Mouse (Mus musculus) right cerebral cortex, adult 18-20 months (tissue): ENCODE measurements at regions not wholly inside any gene's neighbourhood (a gene's known extent, or its start where the extent isn't known, plus 50 kb on each side); places are given as distances from the start of the nearest gene placed in this dataset.

ENCODE experiments used
- DNase-seq: peaks from one replicate; pipeline ENCODE4 v3.0.0; 2022; ENCODE audit warnings: mixed read lengths

DNA sequence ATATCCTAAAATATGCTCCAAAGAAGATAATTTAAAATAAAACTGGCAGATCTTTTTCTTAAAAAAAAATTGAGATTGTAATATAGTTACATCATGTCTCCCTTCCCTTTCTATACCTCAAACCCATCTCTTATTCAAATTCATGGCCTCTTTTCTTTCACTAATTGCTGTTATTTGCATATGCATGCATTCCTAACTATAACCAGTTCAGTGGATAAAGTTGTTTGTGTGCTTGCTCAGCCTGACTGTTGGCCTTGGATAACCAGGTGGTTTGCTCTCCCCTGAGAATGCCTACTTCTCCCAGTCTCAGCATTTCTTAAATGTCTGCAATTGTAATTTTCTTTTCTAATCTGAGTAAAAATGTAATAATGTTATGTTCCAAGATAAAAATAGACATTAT lies 2154.8 kb downstream of the 4930444P10Rik start:
- no peak for DNase-seq

DNA sequence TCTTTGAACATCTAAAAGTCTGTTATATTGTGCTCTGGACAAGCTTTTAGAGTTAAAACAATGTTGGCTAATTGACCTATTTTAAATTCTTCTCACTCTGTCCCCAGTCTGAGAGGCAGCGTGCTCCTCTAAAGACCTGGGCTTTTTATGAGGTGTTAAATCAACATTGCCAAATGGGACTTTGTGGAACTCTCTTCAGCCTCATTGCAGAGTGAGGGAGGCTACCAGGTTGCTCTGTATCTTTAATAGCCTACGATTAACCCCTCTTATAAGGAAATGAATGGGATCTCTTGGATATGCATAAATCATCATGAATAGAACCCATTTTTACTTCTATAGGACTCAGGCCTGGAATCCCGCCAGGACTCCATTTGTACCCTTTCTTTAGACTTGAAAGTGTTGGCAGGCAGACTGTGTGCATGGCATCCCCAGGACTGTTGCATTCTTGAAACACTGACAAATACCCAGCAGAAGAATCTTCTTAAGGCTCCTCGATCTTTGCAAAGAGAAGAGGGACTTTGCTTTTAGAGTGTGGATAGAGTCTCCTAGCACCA lies 2157.1 kb downstream of the 4930444P10Rik start:
- no peak for DNase-seq

DNA sequence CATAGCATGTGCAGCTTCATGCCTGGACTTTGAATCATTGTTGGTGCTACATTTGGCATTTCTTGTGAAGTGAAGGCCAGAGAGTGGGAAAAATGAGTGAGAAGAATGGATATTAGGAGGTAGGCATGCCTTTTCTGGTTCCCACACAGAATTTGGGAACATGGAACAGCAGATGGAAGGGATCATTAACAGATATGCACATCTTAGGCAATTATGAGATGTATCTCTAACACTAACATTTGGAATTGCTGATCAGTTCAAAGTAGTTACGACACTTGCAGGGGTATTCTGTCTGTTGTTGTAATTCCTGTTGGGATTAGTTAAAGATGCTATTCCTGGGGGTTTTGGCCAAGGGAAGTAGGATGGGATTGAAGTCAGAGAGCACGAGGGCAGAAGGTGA lies 2164.4 kb downstream of the 4930444P10Rik start:
- no peak for DNase-seq

DNA sequence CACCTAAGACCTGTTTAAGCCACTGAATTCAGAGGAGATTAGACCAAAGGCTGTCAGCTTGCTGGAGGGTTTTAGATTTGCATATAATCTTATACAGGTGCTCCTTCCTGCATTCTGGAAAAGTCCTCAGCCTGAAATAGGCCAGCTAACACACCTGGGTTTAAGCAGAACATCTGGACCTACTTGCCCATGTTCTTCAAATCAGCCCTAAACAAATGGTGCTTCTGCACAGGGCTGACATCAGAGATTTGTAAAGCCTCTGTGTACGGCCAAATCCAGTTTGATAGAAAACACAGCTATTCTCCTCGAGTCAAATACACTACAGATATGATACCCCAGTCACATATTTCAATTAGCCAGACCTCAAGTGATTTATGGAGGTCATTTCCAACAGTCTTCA lies 2165.2 kb downstream of the 4930444P10Rik start:
- DNase-seq = no peak

DNA sequence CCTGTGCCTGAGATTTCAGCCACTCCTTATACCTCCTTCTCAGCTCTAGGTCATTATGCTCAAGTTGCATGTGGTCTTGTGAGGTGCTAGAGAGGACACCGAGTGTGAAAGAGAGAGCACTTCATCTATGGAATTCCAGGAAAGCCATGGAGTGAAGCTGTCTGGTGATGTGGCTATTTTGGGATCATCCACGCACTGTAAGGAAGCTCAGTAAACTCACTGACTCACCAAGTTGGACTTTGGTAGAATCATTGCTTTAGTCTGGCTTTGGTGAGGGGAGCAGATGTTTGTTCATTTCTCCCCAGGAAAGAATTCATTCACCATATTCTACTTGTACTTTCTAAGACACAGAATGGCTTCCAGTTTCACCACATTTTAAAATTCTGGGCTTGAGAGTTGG lies 2167.1 kb downstream of the 4930444P10Rik start:
- no peak for DNase-seq

DNA sequence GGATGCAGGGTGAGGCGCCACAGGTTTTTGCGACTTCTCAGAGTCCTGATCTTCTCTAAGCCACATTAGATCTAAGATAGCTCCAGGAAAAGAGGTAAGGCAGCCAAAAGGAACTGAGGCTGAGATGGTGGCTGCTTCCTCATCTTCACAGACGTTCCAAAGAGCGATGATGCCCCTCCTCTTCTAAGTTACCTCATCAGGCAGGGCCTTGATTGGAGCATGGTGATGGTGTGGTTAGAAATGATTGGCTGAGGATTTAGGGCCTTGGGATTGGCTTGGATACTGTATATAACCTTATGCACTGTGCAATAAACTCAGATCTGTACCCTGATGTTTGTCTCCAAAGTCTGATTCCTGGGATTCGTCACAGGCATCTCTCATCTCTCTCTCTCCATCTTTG lies 2177.9 kb downstream of the 4930444P10Rik start:
- no peak for DNase-seq

DNA sequence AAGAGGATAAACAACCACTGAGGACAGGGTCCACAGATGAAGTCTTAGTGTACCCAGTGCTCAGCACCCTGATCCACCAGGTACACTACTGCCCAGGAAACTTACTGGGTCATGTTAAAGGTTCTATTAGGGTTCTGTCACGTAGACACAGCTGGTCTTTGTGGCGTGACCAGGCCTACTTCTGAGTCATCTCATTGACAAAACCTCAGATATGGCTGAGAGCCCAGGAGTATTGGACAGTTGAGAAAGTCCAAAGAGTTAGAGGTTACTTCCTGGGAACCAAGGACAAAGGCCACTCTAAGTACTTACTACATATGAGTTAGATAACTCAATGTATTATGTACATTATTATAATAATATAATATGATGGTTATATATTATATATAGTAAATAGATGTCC lies 2214.0 kb downstream of the 4930444P10Rik start:
- DNase-seq = no peak

DNA sequence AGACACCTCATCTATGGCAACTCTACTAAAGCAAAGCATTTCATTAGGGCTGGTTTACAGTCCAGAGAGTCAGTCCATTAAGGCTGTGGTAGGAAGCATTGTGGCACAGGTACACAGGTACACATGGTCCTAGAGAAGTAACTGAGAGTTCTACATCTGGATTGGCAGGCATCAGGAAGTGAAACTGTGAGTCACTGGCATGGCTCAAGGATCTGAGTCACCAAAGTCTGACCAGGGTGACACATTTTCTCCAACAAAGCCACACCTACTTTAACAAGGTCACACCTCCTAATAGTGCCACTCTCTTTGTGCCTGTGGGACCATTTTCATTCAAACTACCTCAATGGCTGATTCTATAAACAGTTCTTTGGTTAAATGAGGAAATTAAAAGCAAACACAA lies 2219.2 kb downstream of the 4930444P10Rik start:
- no peak for DNase-seq

DNA sequence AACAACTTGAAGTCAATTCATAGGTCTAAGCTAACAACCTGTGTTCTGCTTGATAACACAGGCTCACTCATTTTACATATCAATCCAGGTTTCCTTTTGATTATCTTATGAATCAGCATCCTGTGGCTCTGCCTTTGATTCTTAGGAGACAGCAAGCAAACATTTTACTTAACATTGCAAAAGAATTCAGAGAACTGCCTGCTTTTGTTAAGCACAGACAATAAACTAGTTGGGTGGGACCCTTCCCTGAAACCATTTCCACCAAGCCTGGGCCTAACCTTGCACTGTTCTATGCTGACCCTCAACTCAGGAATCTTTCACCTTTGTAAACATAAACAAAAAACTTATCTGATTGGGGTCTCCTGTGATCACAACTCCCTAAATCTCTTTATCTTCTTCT lies 2220.6 kb downstream of the 4930444P10Rik start:
- no peak for DNase-seq

DNA sequence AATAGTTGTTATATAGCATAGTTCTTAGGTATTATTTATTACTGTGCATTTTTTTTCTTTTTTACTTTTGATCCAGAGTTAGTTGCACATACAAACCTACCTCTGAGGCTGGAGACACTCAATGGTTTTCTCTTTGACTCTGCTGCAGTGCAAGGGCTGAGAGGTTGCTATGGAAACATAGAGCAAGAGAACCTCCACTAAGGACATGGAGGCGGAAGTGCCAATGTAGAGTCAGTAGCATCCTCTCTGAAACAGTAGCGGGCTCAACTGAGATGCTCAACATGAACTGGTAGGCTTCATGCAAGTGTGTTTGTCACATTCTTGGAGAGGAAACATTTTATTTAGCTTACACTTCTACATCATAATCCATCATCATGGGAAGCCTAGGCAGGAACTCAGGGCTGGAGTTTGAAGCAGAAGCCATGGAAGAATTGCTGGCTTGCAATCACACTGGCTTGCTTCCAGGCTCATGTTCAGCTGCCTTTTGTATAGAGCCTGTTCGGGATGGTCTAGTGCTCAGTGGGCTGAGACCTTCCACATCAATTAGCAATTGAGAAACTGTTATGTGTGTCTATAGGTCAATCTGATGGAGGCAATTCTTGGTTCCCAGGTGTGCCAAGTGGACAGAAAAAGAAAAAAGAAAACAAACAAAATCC lies 2222.4 kb downstream of the 4930444P10Rik start:
- DNase-seq = peak; percentile 63

DNA sequence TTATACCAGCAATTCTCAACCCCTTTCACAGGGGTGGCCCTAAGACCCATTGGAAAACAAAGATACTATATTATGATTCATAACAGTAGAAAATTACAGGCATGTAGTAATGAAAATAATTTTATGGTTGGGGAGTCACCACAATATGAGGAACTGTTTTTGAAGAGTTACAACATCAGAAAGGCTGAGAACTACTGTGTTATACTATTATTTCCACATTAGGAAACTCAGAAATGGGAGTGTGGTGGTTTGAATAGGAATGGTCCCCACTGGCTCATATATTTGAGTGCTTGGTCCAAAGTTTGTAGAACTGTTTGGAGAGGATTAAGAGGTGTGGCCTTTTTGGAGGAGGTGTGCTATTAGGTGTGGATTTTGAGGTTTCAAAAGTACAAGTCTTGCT lies 2227.4 kb downstream of the 4930444P10Rik start:
- DNase-seq = no peak

DNA sequence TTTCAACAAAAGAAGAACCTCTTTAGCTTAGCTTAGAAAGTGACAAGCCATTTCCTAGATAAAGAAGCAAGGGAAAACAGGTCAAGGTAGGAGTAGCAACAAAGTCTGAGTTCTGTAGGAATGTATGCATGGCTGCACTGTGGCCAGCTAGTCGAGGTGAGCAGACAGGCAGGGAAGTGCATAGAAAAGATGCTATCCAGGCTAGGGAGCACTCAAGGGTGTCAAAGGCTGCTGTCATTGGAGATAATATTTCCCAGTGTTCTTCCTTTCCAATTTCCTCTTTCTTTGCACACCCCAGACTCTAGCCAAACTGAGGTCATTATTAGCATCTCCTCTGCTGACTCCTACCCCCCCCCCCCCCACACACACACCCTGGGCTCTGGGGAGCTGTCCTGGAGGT lies 2229.4 kb downstream of the 4930444P10Rik start:
- DNase-seq = no peak

DNA sequence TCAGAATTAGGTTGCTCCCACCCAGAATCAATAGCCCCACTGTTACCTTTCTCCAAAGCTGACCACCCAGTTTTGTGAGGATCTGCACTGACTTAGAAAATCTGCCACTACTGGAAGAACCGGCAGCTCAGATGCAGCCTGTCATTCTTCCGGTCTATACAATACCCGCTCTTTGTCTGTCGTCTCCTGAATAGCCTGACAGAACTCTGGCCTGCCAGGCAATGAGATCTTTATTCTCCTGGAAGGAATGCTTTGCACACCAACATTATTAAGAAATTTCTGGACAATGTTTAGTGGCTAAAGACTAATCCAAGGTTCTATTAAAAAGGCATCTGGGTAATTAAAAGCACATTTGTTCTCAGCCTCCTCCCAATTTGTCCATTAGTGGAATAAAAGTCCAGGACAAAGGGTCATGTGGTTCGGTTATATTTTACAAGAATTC lies 2232.0 kb downstream of the 4930444P10Rik start:
- no peak for DNase-seq

DNA sequence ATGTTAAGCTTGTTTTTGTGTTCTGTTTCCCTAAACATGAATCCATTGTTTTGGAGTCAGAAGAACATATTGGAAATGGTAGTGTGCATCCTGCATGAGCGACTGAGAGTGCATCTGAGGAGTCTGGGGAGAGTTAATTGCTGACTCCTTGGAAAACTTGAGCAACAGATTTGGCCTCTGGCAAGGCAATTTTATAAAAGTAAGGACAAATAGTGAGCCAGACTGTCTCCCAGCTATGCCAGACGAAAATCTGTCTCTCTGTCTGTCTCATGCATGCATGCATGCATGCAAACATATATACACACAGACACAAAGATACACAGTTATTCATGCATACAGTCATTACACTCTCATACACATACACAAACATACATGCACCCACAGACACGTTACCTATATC lies 2232.7 kb downstream of the 4930444P10Rik start:
- no peak for DNase-seq

DNA sequence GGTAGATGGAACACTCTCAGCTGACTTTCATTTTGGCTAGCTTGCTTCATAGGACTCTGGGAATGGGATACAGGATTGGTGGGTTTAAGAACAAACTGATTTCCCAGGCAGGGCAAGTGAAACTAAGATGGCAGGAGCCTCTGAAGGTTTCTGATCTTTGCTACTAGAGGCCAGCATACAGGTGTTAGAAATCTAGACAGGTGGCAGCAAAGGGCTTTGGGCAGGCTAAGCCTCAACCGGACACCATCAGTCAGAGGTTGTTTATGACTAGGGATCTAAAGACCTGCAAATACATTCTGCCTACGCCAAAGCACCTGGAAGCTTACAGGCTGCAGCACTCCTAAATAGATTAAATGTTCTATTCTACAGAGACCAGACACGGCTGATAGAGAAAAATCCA lies 2233.4 kb downstream of the 4930444P10Rik start:
- no peak for DNase-seq

DNA sequence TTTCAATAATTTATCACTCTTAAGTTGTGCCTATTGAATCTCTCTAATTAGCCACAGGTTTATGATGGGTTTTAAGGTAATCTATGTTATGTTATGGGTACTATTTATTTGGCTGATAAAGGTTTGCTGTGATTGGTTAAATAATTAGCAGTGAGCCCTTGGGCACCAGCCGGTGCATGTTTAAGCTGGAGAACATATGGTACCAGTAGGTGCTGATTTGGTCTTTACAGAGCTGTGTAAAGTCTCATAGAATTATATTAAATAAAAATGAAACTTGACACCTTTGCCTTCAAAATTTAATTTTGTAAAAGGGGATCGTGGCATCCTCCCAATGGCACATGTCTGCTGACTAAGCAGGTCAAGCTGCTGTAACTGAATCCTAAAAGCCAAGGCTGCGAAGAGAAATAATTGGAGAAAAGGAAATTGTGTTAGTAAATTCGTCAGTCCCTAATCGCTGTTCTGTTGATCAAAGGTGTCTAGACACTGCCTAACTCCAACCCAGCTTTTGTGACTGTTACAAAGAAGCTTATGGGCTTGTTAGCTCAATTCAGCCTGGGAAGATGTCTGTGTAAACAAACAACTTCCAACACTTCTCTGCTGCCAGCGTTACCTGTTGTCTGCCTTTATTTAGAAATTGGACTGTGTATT lies 2234.6 kb downstream of the 4930444P10Rik start:
- no peak for DNase-seq

DNA sequence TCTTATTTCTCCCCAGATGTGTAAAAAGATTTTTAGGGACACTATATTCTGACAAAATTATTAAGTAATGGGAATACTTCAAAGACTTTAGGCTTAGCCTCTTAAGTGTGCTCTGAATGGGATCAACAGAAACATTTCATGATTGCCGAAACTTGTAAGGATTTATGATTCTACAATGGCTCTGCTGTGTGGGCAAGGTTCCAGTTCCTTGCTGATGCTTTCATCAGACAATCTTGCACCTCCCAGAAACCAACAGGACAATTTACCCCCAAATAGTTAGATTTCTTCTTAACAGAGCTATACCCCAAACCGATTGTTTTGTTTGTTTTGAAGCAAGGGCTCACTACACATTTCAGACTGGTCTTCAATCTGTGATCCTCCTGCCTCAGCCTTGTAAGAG lies 2236.1 kb downstream of the 4930444P10Rik start:
- no peak for DNase-seq

DNA sequence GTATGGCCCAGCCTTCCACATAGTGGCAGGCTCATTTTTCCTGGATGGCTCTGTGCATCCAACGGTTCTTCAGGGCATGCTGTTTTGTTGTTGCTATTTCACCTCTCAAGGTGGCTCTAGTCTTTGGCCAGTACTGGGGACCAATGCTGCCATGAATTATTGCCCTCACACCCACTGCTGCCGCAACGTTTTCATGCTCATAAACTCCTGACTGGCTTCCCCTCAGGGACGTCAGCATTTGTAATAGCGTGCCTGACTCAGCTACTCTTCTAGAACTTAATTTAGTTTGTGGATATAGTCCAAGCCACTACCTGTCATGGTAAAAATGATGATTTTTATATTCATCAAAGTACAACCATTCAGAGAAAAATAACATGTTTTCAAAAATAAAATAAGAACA lies 2242.0 kb downstream of the 4930444P10Rik start:
- DNase-seq = no peak

DNA sequence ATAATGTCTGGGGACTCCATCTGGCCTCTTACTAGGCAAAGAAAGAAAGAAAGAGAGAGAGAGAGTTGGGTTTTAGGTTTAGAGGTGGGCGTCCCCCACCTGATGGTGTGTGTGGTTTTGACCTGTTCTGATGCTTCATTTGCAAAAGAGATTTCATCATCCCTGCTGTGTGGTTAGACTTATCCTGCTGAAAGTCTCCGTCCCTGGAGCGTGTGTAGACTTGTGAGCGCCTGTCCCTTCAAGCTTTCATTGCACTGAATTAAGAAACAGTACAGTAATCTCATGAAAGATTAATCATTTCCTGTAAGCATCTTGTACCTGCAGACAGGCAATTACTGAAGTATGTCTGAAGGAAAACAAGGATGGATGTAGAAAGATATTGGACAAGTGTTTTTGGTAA lies 2244.1 kb downstream of the 4930444P10Rik start:
- DNase-seq = no peak

DNA sequence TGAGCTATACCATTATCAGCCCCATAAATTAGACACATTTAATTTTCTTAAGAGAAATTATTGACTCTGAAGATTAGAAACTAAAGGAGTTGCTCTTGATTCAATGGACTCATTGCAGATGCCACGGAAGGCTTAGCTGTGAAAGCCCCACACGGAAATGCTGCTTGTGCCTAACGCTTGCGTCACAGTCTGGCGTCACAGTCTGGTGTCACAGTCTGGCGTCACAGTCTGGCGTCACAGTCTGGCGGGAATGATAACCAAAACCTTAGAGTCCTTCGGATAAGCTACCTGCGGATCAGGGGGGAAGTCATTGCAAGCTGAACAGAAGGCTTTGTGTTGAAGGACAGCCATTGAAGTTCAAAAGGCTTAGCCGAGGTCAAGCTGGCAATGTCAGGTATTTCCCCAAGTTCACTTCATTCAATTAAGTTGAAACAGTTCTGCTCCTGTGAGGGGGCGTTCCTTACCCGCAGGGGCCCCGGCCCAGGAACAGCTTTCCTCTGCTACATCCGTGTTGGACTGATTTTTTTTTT lies 2246.7 kb downstream of the 4930444P10Rik start:
- no peak for DNase-seq

DNA sequence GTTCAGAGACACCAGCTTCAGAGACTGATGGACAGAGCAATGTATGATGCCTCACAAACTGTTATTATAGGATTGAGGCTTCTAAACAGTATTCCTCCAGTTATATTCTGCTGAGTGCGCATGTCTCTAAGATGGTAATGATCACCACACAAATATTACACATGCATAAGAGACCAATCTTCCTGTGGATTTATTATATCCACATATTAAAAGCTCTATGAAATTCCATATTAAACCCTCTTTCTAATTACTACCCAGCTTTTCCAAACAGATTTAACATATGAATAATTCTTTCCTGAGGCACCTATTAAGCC lies 2252.9 kb downstream of the 4930444P10Rik start:
- DNase-seq = no peak

DNA sequence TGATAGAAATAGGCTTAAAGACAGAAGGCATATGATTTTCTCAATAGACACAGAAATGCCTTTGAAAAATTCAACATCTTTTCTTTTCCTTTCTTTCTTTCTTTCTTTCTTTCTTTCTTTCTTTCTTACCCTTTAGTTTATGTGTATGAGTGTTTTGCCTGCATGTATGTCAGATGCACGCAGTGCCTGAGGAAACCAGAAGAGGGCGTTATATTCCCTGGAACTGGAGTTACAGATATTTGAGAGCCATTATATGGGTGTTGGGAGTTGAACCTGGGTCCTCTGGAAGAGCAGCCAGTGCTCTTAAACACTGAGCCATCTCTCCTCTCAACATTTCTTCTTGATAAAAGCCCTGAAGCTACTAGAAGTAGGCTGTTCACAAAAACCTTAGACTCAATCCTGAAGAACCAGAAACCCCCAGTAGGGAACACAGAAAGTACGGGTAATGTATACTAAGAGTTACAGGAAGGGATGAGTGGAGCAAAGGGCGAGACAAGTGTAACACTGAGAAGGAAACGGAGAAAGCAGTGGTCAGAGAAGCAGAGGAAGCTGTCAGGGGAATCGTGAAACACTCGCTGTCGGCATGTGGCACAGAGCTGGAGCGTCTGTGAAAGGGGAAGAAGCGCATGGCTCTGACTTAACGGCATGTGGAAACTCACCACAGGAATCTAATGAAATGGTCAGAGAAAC lies 2253.4 kb downstream of the 4930444P10Rik start:
- no peak for DNase-seq

DNA sequence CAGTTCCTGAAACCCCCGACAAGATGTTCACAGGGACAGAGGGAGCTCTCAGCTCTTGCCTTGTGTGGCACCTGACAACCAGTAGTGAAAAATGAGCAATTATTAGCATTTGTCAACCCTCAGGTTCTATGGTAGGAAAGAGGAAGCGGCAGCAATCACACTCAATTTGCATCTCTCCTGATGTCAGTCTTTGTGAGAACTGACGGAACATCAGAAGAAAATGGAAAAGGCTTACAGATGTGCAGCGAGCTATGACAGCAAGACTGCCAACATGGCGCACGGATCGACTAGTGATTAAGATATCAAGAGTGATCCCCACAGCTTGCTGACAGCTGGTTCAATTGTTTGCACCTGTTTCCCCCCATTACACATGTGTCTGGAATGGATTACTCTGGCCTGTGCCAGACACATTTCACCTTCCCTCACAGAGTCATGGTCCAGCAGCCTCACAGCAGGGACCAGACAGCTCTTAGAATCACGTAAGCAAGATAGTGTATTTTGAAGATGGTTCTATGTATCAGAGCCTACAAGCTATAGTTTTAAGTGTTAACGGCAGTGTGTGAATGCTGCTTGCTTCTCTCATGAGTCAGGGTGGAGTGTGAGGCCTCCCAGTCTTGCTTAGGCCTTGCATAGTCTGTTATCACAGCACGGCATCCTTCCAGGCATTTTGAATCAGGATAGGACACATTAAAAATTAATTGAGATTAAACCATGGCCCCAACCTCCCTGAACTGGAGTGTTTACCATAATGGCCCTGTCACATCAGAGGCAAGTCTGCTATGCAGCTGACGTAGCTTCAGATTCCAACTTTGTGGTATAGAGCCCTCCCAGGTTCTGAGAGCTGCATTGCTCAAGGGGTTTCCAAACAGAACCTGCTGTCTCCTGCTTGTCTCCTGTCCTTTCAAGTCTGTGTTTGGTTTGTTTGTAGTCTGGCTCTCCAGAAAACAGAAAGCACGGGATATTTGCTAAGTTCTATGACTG lies 2258.0 kb downstream of the 4930444P10Rik start:
- no peak for DNase-seq
